Mouse (Mus musculus) lung, postnatal 10 days (tissue): Measurements from ENCODE around the gene Olfr1212.

Experiments
- DNase-seq: peaks from one replicate; pipeline ENCODE4 v3.0.0; 2021

Gene Olfr1212

DNA sequence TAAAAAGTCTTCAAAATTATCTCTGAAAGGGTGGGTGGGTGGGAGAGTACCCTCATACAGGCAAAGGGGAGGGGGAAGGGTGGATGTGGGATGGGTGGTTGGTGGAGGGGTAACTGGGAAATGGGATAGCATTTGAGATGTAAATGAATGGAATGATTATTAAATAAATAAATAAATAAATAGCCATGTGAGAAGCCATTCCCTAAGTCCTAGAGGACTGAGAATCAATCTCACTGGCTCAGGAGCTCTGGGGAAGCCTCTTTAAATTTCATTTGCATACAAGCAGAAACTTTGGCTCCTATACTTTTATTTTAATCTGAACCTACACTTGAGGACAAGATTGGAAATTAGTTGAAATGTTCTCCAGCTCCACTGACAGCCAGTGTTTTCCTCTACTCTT is at the start of gene Olfr1212:
Gene Olfr1212, plus strand, starts transcription at position 301 of the 400 bp plus-strand sequence.
- DNase-seq: no peak

DNA sequence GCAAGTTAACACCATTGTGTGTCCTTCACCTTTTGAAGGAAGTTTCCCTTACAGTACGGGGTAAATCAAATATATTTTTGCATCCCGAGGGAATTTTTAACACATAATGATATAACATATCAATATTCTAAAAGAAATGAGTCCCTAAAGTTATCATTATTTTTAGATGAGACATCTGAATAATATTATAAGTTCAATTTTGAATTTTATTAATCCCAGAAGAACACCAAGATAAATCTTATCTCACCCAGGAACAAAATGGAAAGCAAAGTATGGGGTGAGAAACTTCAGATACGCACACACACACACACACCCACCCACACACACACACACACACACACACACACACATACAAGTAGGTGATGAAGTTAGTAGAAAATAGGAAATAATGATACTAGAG is 38.7 kb upstream of the Olfr1212 start, which contains the start of gene Olfr1209:
Gene Olfr1209, minus strand, starts transcription at position 101 of the 400 bp plus-strand sequence.
- DNase-seq: no peak

DNA sequence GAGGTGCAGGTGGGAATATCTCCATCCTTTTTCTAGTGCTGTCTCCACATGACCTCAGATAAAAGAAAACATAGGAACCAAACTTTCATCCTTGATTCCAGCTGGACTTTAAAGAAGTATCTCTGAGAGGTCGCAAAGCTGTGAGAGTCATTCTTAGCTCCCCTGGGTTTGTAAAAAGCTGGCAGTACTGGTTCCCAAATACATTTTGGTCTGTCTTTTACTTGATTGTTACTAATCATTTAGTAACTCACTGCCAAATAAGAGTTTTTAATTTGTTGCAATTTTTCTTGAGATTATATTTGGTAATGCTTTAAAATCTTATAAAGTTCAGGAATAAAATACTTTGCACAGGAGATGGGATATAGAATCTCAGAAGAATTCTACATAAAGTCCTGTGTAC is 15.8 kb upstream of the Olfr1212 start, which contains the start of gene Olfr1211:
Gene Olfr1211, minus strand, starts transcription at position 101 of the 400 bp plus-strand sequence.
- DNase-seq: no peak

DNA sequence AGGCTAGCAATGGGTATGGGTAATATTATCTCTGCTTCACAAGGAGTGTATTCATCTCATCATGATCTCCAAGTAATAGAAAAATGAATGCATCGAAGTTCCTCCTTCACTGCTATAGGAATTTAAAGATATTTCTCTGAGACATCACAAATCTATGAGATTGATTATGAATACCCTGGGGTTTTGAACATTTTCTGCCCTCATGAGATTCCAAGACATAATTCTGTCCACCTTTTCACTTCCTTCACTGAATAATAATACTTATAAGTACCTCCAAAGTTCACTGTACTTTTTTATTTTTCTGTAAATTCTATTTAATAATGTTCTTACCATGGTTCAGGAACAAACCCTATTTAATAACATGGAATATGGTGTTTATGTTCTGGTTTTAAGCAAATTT is 26.4 kb downstream of the Olfr1212 start, which contains the start of gene Gm13762:
Gene Gm13762, minus strand, starts transcription at position 101 of the 400 bp plus-strand sequence.
- no peak for DNase-seq

DNA sequence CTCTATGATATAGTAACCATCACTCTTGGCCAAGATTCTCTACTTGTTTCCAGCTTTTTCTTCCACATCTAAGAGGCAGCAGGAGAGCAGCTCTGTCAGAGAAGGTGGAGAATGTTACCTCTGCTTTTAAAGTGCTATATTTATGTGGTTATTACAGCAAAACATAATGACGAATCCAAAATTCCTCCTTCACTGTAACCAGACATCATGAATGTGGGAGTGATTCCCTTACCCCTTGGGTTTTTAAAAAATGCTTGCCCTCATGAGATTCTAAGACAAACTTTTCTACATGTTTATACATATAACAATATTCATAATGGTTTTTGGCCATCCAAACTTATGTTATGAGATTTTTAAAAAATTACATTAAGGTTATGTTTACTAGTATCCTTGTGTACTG is 38.8 kb downstream of the Olfr1212 start, which contains the start of gene Olfr1214:
Gene Olfr1214, minus strand, starts transcription at position 101 of the 400 bp plus-strand sequence.
- no peak for DNase-seq

DNA sequence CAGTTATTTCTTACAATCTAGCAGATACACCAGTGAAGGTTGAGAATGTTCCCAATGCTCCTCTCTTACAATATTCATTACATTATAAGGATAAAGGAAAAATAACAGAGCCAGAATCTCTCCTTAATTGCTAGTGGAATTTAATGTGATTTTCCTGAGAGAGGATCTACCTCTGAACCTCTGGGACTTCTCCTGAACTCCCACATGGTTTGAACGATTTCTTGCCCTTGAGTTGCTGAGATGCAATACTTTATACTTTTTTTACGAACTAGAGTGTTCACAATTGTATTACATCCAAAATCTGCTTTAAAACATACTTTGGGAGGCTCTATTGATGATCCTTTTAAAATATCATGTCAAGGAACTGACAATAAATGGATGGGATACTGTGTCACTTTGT is 53.1 kb downstream of the Olfr1212 start, which contains the start of gene Olfr1215:
Gene Olfr1215, minus strand, starts transcription at position 101 of the 400 bp plus-strand sequence.
- no peak for DNase-seq
